Mouse (Mus musculus): Measurements from ENCODE around the gene Prg4. TPM values are rescaled to one million over a fixed set of nuclear protein-coding genes. Genes with fewer than 3 reads are reported as not detected.
A peak's percentile ranks its signal among the peaks of the same experiment; 100 is the strongest.

The Prg4 gene
- total RNA-seq (2014; fragmentation: Nextera tagmentation): not detected in 2 replicates
- not detected in 2 replicates for total RNA-seq (2017)

DNA sequence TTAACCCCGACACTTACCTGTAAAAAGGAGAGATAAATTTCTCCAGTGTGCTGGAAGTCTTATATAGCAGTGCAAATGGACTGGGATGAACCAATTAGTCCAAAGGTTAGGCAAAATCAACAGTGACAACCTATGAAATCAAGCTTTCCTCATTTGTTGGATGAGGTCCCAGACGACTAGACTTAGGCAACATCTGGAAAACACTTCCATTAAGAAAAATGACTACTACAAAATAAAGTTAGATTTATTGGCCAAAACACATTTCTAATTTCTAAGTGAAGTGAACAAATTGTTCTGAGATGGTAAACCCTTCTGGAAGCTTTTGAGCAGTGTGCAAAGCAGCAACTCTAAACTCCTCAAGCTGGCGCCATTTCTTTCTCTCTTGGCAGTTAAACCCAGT lies at the start of gene Prg4:
TSS of gene Prg4 (minus strand) at position 34 of the 400 bp plus-strand sequence.
- ATAC-seq (replicated peaks; ENCODE audit: low FRiP score, low TSS enrichment, poor library complexity, severe bottlenecking): no peak

DNA sequence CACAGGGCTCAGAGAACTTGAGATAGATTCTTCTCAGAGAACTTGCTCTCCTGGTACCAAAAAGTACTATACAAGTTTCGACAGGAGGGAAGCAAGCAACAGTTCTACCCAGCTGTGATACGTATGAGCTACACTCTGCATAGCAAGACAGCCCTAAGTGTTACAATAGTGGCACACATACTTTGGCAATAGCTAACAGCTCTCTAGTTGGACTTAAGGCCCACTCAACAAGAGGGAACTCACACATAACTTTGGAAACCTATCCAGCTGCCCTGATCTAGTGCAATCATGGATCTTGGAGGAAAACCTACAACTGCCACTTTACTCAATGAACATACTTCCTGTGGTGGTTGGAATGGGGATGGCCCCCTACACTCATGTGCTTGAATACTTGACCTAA lies 47.1 kb upstream of the Prg4 start:
- ATAC-seq (replicated peaks; ENCODE audit: low FRiP score, low TSS enrichment, poor library complexity, severe bottlenecking): no peak

DNA sequence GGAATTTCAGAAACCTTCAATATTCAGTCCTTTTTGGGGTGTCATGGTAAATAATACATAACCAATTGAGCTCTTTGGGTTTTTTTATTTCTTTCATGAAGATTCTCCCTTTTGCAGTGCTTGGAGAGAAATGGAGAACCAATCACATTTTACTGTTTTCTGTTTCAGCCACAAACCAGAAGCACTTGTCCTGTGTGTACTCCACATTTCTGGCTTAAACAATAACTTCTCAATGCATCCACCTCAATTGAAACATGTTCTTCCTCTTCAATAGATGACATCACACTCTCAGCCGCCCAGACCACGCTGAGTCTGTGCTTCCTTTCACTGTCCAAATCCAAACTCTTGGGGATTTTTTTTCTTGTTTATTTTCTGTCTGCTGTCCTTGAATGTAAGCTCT lies 39.8 kb upstream of the Prg4 start:
- no peak for ATAC-seq (replicated peaks; ENCODE audit: low FRiP score, low TSS enrichment, poor library complexity, severe bottlenecking)

DNA sequence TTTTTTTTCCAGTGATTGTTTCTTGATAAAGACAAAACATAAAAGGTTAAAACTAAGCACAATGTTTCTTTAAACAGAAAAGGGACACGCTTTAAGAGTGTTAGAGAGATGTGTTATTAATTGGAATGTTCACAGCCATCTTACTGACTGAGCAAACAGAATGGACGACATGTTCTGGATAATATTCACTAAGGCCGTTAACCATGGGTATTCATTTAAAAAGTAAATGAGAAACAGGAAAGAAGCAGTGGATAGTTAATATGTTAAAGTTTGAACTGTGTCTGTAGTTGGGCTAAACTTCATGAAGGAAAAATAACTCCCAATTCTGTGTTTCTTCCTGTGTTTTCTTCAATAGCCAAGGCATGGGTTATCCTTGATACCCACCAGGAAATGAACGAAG lies 37.4 kb upstream of the Prg4 start:
- ATAC-seq (replicated peaks; ENCODE audit: low FRiP score, low TSS enrichment, poor library complexity, severe bottlenecking): no peak

DNA sequence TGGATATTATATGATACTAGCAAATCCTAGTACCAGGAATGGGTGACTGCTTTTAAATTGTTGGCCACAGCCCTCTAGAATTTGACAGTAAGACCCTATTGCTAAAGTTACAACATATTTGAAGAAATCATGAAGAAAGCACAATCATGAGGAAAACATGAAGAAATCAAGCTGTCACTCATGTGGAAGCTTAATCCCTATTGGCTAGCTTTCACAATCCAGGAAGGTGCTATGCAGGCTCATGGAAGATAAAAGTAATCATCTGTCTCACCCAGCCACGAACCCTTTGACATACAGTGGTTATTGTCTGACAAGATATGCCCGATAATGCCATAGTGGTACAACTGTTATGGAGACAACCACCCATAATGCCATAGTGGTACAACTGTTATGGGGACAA lies 32.2 kb upstream of the Prg4 start:
- no peak for ATAC-seq (replicated peaks; ENCODE audit: low FRiP score, low TSS enrichment, poor library complexity, severe bottlenecking)

DNA sequence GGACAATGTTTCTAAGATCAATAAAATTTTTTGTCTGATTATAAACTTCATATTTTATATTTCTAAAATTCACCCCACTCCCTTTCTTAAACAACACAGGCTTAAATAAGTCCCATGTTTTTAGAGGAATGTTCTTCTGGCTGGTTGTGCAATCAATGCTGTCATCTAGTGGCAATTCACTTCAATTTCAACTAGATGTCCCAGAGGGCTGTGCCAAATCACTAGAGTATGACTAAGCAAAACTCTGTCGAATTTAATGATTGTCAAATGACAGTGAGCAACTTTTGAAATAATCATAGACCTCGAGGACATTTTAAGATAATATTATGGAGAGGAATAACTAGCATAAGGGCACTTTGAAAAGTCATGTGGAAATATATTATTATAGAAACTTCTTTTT lies 31.7 kb upstream of the Prg4 start:
- ATAC-seq (replicated peaks; ENCODE audit: low FRiP score, low TSS enrichment, poor library complexity, severe bottlenecking): 0 out of 2 replicates have a peak, but pooled peaks have one; percentile 59

DNA sequence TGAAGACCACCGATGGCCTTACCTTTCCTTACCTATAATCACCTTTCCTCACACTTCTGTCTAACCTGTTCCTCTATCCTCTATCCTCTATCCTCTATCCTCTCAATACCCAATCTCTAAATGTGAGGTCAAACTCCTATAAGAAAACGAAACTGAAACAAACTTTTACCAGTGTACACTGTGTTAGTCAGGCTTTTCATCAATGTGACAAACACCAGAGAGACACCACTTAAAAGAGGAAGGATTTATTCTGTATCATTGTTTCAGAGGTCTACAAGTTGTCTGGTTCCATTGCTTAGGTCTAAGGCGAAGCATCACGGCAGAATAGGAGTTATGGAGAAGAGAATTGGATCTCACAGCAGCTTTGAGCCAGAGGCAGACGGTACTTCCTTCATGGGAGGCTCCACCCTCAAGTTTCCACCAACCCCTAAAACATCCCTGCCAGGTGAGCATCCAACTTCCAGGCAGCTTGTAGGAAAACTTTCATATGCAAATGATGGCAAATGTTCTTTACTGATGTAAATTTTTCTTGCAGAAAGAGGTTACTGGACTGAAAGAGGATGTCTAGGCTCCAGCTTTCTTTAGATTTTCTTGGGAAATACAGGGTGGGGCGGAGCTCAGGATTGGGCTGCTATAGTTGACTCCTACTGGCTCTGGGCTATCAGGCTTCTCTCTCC lies 30.8 kb upstream of the Prg4 start:
- peak; percentile 69 for ATAC-seq (replicated peaks; ENCODE audit: low FRiP score, low TSS enrichment, poor library complexity, severe bottlenecking)

DNA sequence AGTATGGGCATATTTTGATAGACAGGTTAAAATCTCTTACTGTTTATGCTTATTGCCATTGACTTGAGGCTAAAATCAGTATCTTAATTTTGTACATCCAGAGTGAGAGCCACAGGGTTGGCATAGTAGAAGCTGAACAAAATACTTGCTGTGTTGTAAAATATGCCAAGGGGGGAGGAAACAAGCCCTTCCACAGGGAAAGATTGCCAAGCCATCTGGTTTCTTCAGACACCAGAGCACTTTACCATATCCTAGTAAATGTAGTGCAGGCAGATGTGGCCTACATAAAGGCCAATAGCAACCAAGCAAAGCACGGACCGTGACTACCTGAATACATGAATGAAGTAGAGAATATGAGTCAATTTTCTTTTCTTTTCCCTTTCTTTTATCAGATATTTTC lies 23.2 kb upstream of the Prg4 start:
- ATAC-seq (replicated peaks; ENCODE audit: low FRiP score, low TSS enrichment, poor library complexity, severe bottlenecking): no peak

DNA sequence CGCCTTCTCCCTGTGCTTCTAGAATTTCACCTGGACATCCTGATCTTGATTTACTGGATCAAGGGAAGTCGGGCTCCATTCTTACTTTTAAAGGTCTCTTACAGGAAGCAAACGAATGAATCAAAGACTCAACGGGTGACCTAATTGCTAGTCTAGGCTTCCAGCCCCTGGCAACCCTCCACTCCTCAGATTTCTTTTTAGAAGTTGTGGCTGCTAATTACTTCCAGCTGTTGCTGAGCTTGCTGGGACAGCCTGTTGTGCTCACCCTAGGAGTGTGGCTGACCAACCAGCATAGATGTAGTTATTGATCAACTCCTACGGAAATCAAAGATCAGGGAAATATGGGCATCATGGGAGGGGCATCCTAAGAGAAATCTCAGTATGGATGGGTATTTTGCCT lies 14.7 kb upstream of the Prg4 start:
- ATAC-seq (replicated peaks; ENCODE audit: low FRiP score, low TSS enrichment, poor library complexity, severe bottlenecking): no peak

DNA sequence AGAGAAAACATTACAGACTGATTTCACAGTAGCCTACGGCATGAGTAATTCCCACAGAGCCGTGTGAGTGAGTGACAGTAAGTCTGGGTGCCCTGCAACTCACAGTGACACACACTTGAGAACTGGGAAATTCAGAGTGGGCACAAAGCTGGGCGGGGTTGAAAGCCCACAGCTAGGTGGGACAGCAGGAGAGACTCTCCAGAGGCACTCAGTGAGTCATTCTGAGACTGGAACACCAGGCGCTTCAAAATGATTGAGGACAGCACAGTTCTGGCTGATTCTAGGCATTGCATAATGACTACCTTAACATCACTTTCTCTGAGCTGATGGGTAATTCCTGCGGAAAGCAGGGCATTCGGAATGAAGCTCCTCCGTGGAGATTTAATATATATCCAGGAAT lies 6.6 kb upstream of the Prg4 start:
- no peak for ATAC-seq (replicated peaks; ENCODE audit: low FRiP score, low TSS enrichment, poor library complexity, severe bottlenecking)

DNA sequence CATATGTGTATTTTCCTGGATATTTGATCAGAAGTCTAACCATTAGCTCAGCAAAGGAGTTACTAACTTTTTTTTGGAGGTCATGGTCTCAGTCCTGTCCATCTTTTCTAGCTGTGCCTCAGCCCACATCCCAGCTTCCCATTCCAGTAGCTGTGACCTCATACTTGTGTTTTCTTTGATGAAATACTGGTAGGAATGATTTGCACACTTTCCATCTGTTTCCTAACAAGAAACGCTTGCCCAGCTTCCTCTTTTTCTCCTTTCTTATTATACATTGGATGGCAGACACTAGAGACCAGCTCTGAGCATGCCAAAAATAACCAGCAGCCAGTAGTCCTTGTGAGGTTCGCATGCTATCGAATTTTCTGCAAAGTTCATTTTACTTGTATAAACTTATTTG lies 4.0 kb upstream of the Prg4 start:
- ATAC-seq (replicated peaks; ENCODE audit: low FRiP score, low TSS enrichment, poor library complexity, severe bottlenecking): no peak

DNA sequence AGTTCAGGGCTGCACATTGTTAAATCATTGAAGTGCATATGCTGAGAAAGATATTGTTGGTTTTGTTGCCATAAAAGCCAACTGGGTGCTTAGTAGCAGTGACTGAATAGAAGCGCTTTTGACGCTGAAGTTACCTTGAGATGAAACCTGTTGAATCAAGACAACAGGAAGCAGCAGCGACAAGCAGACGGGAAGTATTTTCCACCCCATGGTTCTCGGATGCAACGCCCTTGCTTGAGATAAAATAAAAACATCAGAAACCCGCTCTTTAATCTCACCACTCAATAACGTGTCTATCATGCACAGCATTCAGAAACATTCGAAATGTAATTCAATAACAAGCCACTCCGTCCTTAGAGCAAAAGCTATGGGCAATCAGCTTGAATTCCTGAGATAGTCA lies 601 bp downstream of the Prg4 start:
- ATAC-seq (replicated peaks; ENCODE audit: low FRiP score, low TSS enrichment, poor library complexity, severe bottlenecking): no peak

DNA sequence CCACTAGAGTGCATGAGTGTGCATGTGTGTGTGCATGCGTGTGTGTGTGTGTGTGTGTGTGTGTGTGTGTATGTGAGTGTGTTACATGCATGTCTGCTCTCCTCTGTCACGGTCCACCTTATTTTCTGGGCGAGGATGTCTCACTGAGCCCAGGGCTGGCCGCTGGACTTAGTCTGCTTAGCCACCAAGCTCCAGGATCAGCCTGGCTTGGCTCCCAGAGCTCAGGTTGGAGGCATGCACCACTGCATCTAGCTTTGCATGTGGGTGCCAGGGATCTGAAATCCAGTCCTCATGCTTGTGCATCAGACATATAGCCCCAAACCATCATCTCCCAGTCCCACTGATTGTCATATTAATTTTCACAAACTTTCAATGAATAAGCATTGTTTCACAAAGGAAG lies 2.3 kb downstream of the Prg4 start:
- ATAC-seq (replicated peaks; ENCODE audit: low FRiP score, low TSS enrichment, poor library complexity, severe bottlenecking): no peak

DNA sequence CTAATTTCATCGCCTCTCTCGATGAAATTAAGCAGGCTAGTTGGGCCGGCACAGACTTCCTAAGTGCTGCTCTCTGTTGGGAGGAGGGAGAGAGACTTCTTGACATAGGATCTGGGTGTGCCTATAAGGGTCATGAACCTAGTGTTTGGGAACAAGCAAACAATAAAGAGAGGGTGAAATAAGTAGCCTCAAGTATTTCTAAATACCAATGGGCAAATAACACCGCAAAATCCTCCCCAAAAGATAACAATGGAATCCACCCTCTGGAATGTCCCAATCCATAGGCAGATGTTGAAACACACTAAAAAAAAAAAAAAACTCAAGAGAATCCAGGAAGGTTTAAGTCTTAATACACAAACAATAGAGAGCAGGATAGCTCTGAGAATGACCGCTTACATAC lies 2.9 kb downstream of the Prg4 start:
- ATAC-seq (replicated peaks; ENCODE audit: low FRiP score, low TSS enrichment, poor library complexity, severe bottlenecking): no peak

DNA sequence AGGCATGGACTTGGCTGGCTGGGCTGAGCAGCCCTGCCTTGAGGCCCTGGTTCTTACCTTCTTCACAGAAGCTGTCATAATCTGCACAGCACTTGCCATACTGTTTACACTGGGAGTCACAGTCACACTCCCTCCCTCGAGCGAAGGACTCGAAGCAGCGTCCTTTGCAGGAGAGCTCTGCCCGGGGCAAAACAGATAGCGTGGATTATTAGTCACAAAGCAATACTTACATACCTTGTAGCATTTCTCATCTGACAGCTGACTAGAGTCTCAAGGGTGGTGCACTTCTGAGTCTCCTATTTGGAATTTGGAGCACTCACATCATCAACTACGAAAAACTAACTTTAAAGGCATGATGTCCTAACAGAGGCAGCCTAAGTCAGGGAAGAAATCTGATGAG lies 5.4 kb downstream of the Prg4 start:
- ATAC-seq (replicated peaks; ENCODE audit: low FRiP score, low TSS enrichment, poor library complexity, severe bottlenecking): no peak

DNA sequence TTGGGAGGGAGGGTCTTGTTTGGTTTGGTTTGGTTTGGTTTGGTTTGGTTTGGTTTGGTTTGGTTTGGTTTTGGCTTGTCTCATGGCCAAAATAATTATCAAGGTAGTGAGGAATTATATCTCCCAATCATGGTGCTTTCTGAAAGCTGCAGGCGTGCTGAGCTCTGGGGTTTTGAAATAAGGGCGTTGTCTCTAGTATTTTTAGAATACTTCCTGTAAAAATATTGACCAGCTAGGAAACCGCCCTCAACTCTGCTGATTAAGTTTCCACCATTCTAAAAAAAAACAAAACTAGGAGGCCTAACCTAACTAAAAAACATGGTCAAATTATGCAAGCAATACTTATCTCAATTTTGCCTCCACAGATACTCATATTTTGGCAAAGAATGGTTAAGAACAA lies 6.4 kb downstream of the Prg4 start:
- 0 out of 2 replicates have a peak, but pooled peaks have one; percentile 28 for ATAC-seq (replicated peaks; ENCODE audit: low FRiP score, low TSS enrichment, poor library complexity, severe bottlenecking)

DNA sequence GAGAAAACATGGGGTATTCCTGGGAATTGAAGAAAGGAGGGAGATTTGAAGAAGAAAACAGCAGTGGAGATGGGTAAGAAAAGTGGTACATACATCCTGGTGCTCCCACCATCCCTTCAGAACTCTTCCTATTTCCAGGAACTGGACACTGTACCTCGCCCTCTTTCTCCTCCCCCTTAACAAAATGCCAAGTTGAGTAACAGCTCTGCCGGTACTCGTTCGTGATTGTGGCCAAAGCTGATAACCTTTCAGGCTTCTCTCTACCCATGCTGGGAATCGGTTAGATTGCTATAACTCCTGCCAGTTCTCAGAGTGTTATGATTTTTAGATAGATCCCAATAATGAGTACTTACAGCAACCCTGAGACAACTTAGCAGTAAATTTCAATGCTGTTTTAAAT lies 7.0 kb downstream of the Prg4 start:
- no peak for ATAC-seq (replicated peaks; ENCODE audit: low FRiP score, low TSS enrichment, poor library complexity, severe bottlenecking)

DNA sequence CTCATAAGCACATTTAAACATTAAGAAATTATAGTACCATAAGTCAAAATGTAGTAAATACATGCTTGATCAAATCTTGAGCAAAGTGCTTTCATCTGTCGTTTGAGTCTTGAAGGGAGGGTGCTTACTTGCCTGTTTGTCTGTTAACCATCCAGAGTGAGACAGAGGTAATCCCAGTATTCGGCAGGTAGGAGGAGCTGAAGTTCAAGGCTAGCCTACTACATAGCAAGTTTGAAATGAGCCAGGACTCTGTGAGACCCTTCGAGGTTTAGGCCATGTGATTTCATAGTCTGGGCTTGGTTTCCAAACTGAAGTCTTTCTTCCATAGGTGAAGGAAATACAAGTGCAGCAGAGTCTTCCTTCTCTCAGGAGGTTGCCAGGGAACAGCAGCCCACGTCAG lies 24.2 kb downstream of the Prg4 start:
- no peak for ATAC-seq (replicated peaks; ENCODE audit: low FRiP score, low TSS enrichment, poor library complexity, severe bottlenecking)

DNA sequence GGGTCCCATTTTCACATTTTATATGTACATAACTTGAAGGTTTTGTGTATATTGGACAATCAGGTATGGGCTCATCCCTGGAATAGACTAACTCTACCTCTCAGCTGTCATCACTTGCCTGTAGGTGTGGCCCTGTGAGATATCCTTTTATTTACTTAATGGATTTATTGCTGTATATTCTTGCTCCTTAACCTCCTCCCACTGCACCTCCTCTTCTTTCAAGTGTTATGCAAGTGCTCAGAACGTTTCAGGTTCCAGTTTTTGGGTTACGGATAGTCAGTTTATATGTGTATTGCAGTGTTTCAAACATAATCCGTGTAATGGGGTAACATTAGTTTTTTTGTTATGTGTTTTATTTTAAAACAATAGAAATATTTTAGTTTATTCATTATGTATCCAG lies 27.3 kb downstream of the Prg4 start:
- ATAC-seq (replicated peaks; ENCODE audit: low FRiP score, low TSS enrichment, poor library complexity, severe bottlenecking): no peak

DNA sequence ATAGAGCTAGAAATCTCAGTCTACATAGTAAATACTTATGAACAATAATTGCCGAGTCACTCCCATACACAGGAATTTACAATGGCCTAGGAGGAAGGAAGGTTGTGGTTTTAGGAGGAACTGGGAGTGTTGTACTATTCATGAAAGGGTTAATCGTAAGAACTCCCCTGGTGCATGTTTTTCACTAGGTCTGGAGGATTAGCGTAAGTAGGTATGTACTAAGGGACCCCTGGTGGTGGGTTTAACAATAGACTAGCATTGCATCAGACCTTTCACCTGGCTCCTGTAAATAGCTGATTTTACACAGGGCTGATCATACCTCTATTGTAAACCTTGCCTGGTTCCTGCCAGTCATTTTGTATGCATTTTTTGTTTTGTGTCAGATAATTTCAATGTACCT lies 39.7 kb downstream of the Prg4 start:
- no peak for ATAC-seq (replicated peaks; ENCODE audit: low FRiP score, low TSS enrichment, poor library complexity, severe bottlenecking)

DNA sequence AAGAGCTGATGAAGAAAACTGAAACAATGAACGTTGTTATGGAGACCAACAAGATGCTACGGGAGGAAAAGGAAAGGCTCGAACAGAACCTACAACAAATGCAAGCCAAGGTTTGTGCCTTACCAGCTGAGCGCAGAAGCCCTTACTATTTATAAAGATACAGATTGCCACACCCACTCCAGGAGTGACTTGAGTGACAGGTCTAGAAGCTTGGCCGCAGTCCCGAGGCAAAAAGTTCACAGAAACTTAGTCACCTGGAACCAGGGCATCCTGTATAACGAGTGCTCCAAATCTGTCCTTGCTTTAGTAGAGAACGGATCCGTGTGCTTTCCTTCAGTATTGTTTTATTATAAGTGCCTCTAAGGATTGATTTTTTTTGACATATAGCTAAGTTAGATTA lies 40.3 kb downstream of the Prg4 start:
- no peak for ATAC-seq (replicated peaks; ENCODE audit: low FRiP score, low TSS enrichment, poor library complexity, severe bottlenecking)

DNA sequence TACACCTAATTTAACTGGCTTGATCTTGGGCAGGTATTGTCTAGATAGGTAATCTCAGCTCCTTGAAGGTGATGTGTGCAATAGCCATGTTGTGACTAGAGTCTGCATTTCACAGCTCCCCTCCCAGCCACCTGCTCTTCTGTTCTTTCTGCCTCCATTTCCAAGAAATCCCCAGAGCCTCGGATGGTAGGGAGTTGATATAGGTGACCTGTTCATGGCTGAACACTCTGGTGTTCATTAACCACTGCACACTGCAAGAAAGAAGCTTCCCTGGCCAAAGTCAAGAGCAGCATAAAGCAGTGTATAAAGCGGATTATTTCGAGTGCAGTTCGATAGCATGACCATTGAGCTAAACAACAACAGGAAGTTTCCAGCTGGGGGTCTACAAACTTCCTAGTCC lies 47.5 kb downstream of the Prg4 start:
- ATAC-seq (replicated peaks; ENCODE audit: low FRiP score, low TSS enrichment, poor library complexity, severe bottlenecking): no peak
